Mouse (Mus musculus): ENCODE data around the gene Hoxa4.

The Hoxa4 gene

GRCm38 (mm10) chr6:52213119-52213986 is 21.8 kb upstream of the Hoxa4 start, which contains the start of the genes Hoxa3 and Gm28308:
Gene Hoxa3 (minus strand): TSS chr6:52213336.
Gene Gm28308 (minus strand): TSS chr6:52213339.
- no peak for TF ChIP-seq GATA4 (IDR thresholded peaks at IDR 0.05; ENCODE audit: insufficient replicate concordance, low read length)

- TF ChIP-seq GATA4 (IDR thresholded peaks at IDR 0.05; ENCODE audit: insufficient replicate concordance, low read length): no peak
These were observed 21.1 kb upstream of the Hoxa4 start for GRCm38 (mm10) chr6:52212556-52213118.

- TF ChIP-seq GATA4 (IDR thresholded peaks at IDR 0.05; ENCODE audit: insufficient replicate concordance, low read length): no peak
These were observed 20.4 kb upstream of the Hoxa4 start for GRCm38 (mm10) chr6:52211961-52212360.

GRCm38 (mm10) chr6:52211170-52211935 is 19.8 kb upstream of the Hoxa4 start:
- no peak; the same call in 1 of the 2 replicates for TF ChIP-seq GATA4 (IDR thresholded peaks at IDR 0.05; ENCODE audit: insufficient replicate concordance, low read length)

GRCm38 (mm10) chr6:52209685-52210046 is 18.1 kb upstream of the Hoxa4 start:
- TF ChIP-seq GATA4 (IDR thresholded peaks at IDR 0.05; ENCODE audit: insufficient replicate concordance, low read length): no peak

- TF ChIP-seq GATA4 (IDR thresholded peaks at IDR 0.05; ENCODE audit: insufficient replicate concordance, low read length): no peak
These were observed 17.5 kb upstream of the Hoxa4 start for GRCm38 (mm10) chr6:52208868-52209684.

GRCm38 (mm10) chr6:52208072-52208867 is 16.7 kb upstream of the Hoxa4 start, which contains the start of gene Hoxa6:
Gene Hoxa6 (minus strand): TSS chr6:52208722.
- TF ChIP-seq GATA4 (IDR thresholded peaks at IDR 0.05; ENCODE audit: insufficient replicate concordance, low read length): no peak

- no peak for TF ChIP-seq GATA4 (IDR thresholded peaks at IDR 0.05; ENCODE audit: insufficient replicate concordance, low read length)
These were observed 16.1 kb upstream of the Hoxa4 start for GRCm38 (mm10) chr6:52207684-52207976.

GRCm38 (mm10) chr6:52206882-52207683 is 15.5 kb upstream of the Hoxa4 start:
- TF ChIP-seq GATA4 (IDR thresholded peaks at IDR 0.05; ENCODE audit: insufficient replicate concordance, low read length): no peak

- TF ChIP-seq GATA4 (IDR thresholded peaks at IDR 0.05; ENCODE audit: insufficient replicate concordance, low read length): no peak
These were observed 14.4 kb upstream of the Hoxa4 start for GRCm38 (mm10) chr6:52205638-52206621.

GRCm38 (mm10) chr6:52205221-52205620 is 13.7 kb upstream of the Hoxa4 start:
- TF ChIP-seq GATA4 (IDR thresholded peaks at IDR 0.05; ENCODE audit: insufficient replicate concordance, low read length): no peak

- no peak for TF ChIP-seq GATA4 (IDR thresholded peaks at IDR 0.05; ENCODE audit: insufficient replicate concordance, low read length)
These were observed 12.6 kb upstream of the Hoxa4 start, which contains the start of gene Hoxa5 for GRCm38 (mm10) chr6:52204050-52204752. Gene Hoxa5 (minus strand): TSS chr6:52204587.

Measured in liver, adult (tissue).